Mouse (Mus musculus) naive thymus-derived CD4-positive, alpha-beta T cell, adult 2 months (primary cell): Measurements from ENCODE around the gene Usp5.

Experiments
- DNase-seq: peaks from one replicate; pipeline ENCODE4 v3.0.0-alpha.2; 2011; ENCODE audit warnings: low read depth

Usp5 gene

DNA sequence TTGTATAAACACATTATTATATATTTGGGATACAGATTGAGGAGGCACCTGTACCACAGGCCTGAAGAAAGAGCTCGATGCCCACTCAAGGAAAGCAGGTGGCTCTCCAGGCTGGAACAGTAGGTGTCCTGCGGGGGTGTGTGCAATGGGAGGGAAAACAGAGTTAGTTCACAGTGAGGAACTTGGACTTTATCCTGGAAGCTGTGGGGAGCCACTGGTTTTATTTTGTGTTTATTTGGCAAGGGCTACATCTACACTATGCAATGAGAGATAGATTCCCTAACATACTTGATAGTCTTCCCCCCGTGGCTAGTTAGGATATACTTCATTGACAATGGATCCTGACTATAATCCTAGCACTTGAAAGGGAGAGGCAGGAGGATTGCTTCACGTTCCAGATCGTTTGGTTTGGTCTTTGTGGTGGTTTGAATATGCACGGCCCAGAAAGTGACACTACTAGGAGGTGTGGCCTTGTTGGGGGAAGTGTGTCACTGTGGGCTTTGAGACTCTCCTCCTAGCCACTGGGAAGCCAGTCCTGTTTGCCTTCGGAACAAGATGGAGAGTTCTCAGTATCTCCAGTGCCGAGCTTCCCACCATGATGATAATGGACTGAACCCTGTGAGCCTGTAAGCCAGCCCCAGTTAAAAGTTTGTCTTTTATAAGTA is 42.4 kb downstream of the Usp5 start:
- no peak for DNase-seq

- peak; percentile 71 for DNase-seq
Observed at GRCm38 (mm10) chr6:124782436-124782835, 46.8 kb downstream of the Usp5 start.

GRCm38 (mm10) chr6:124780917-124781316 is 48.4 kb downstream of the Usp5 start:
- no peak for DNase-seq

GRCm38 (mm10) chr6:124779984-124780416 is 49.3 kb downstream of the Usp5 start:
- no peak for DNase-seq

DNA sequence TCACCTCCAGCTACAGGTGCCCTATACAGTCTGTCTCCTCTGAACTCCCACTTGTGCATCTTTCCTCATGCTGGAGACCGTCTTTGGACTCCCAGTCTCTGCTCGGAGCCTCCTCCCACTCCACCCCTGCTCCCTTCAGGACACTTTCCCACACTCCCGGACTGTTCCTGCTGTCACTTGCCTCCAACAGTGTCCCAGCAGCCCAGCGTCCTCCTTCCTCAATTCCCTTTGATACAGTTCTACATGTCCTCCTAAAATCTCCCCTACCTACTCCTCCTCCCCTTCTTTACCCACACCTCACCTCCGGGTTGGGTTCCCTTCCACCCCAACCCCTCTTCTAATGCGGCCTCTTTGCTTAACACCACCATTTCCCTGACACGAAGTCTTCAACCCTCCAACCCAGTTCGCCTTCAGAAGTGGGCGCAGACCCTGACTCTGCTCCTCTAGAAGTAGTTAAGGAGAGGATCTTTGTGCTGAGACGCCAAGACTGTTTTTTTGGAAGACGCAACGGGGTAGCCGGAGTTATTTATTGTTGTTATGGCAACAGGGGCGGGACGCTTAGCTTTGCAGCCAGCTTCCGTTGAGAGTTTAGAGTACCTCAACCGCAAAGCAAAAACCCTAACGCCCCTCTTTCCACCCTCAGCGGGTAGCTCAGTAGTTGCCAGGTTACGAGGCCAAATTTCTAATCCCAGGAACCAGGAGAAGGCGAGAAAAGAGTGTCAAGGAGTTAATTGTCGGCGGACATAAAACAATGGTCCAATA is 49.9 kb downstream of the Usp5 start, which contains the start of gene Lrrc23:
Lrrc23 (minus strand) TSS at position 506 of the 762 bp plus-strand sequence.
- DNase-seq, result peak; percentile 93

GRCm38 (mm10) chr6:124770511-124770910 is 58.8 kb downstream of the Usp5 start:
- no peak for DNase-seq

GRCm38 (mm10) chr6:124770013-124770412 is 59.3 kb downstream of the Usp5 start:
- no peak for DNase-seq

- DNase-seq, result peak; percentile 69
Observed at GRCm38 (mm10) chr6:124769101-124769765, 60.1 kb downstream of the Usp5 start, which contains the start of gene Eno2. Gene Eno2, minus strand, starts transcription at chr6:124769673.

DNA sequence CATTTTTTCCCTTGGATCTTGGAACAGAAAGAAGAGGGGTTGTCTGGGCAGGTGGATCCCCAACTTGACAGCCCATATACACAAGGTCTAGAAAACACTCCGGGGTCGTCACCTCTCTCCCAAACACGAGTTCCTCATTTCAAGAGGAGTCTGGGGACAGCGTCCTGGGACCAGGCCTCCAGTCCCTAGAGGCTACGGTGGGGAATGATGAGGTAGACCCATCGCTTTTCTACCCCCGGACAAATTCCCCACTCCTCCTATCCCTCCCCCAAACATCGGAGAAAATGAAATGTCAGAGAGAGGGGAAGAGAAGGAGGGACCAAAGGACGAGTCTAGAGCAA is 60.6 kb downstream of the Usp5 start:
- no peak for DNase-seq

DNA sequence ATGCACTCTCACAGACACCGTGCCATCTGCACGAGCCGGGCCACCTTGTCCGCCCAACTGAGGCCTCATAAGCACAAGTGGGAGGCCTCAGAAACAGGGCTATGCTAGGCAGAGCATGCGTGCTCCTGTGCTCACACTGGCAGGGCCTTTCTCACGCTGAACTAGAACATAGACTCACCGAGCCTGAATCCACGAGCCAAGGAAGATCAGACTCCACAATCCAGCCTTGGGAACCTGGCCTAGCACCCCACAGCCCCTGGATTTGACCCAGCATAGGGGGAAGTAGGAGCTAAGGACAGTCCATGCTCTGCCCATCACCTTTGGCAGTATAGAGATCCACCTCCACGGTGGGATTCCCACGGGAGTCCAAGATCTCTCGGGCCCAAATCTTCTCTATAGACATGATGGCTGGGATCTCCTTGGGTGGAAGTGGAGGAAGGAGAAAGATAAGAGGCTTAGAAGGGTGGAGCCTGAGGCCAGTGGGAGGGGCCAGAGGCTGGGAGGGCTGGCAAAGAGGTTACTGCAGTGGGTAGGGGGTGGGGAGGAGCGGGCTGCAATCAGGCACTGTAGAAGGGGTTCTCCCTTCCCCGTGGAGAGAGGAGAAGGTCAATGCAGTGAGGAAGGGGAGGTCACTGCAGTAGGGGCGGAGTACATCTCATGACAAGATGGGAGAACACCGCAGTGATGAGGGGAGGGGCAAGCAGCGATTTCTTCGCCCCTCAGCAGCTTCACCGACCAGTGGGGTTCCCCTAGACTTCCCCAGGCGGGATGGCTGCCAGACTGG is 61.2 kb downstream of the Usp5 start:
- DNase-seq, result no peak

DNA sequence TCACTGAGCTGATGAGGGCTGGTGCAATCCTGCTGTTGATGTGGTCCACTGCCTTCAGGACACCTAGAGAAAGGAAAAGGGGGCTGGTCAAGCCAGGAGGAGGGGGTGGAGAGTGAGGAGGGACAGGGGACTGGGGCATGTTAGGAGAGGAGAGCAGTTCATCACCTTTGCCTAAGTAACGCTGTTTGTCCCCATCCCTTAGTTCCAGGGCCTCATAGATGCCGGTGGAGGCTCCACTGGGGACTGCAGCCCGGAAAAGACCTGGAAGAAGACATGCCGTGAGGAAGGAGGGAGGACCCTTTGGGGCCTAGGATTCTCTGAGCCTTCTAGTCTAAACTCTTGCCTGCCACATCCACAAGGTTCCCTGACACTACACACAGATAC is 61.8 kb downstream of the Usp5 start:
- DNase-seq, result no peak

DNA sequence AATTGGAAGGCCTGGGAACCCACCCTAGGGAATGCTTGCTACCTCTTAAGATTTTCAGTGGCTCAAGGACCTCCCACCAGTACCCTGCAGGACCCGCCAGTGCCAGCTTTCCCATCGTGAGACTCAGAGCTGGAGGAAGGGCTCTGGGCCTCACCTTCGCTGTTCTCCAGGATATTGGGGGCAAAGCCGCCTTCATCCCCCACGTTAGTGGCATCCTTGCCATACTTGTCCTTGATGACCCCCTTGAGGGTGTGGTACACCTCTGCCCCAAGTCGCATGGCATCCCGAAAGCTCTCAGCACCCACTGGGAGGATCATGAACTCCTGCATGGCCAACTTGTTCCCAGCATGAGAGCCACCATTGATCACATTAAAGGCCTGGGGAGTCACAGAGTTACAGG is 63.3 kb downstream of the Usp5 start:
- no peak for DNase-seq
